Mouse (Mus musculus): ENCODE results near the gene Gabrb3.
A peak's percentile ranks its signal among the peaks of the same experiment; 100 is the strongest.

Gabrb3 gene

GRCm38 (mm10) chr7:57419392-57419791, at the start of gene Gabrb3:
TSS of gene Gabrb3 (plus strand) at chr7:57419692.
- no peak for DNase-seq (ENCODE audit: low read depth, low spot score)

DNA sequence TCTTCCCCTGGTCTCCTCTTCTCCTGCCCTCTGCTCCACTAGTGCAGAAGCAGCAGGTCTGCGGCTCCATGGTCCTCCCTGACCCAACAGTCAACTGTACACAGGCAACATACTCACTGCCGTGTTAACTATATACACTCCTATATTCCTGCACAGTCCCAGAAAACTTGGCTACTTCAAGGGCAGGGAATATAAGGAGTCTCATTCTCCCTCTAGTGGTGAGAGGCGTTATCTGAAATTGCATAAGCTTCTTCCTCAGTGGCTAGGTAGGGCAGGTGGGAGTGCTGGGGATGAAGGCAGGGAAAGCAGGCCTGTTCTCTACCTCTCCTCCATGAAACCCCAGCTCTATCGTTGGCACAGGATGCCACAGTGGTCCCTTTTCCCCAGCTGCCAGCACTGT, 35.4 kb upstream of the Gabrb3 start:
- no peak for DNase-seq (ENCODE audit: low read depth, low spot score)

GRCm38 (mm10) chr7:57386517-57387340, 32.8 kb upstream of the Gabrb3 start, which contains the start of gene Gabrg3:
TSS of gene Gabrg3 (minus strand) at chr7:57387188.
- DNase-seq (ENCODE audit: low read depth, low spot score), result no peak

DNA sequence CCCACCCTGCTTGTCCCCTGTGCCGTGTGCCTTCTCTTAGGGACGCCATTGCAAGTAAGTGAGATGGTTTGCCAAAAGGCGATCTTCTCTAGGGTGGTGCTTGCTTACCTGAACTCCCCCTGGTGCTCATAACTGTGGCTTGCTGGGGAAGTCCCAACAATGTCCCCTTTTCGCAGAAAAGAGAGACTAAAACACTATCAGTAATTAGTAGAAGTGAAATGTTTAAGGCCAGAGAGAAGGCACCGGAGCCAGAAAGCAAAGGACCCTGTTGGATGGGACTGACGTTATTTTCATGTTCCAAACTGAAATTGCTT, 32.2 kb upstream of the Gabrb3 start:
- DNase-seq (ENCODE audit: low read depth, low spot score), result no peak

DNA sequence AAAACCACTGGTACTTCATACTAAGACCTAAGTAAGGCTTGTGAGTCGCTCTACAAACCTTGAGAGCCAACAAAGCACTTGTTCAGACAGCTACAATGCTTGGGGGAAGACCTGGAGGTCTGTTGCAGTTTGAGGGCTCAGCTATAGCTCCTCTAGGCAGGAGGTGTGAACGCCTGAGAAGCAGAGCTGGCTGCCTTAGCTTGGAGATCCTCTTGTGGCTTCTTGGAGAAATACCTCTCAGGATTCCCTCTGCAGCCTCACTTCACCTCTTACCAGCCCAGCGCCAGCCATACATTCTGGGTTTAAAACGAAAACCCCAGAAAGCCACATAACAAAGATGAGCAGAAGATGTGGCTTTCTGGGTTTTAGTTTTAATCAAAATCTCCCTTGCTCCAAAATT, 29.4 kb upstream of the Gabrb3 start:
- DNase-seq (ENCODE audit: low read depth, low spot score), result no peak

GRCm38 (mm10) chr7:57393551-57393950, 25.9 kb upstream of the Gabrb3 start:
- DNase-seq (ENCODE audit: low read depth, low spot score), result no peak

GRCm38 (mm10) chr7:57411163-57411562, 8.3 kb upstream of the Gabrb3 start:
- DNase-seq (ENCODE audit: low read depth, low spot score), result no peak

- DNase-seq (ENCODE audit: low read depth, low spot score), result no peak
Observed at GRCm38 (mm10) chr7:57412896-57413295, 6.6 kb upstream of the Gabrb3 start.

DNA sequence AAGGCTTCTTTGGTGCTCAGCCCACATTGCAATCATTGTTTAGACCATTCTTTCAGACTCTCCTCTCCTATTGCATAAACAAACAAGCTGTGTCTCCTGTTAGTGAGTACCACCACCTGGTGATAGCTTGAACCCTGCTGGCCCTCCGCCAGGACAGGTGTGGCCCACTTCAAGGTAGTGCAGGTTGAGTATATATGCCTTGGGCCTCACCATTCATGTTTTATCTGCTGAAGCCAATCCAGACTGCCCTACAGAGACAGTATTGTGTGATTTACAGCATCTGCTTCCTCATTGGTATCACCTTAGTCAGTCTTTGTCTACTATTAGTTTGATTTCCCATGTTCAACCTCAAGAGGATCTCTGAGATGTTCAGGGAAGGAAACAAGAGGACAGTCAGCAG, 1.6 kb downstream of the Gabrb3 start:
- DNase-seq (ENCODE audit: low read depth, low spot score), result no peak

DNA sequence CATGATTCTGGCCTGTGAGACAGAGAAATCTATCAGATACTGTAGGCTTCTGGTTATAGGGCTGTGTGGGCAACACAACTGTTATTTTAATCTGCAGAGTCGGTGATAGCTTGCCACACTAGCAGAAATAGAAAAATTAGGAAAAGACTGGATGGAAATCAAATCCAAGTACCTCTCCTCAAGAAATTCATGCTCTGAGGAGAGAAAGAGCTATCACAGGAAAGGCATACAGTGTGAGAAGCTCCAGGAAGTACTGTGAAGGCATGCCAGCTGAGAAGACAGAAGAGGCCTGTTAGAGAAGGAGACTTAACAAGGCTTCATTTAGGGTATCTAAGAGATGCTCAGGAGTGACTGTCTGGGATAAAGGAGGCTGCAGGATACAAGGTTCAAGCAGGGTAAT, 3.2 kb downstream of the Gabrb3 start:
- no peak for DNase-seq (ENCODE audit: low read depth, low spot score)

DNA sequence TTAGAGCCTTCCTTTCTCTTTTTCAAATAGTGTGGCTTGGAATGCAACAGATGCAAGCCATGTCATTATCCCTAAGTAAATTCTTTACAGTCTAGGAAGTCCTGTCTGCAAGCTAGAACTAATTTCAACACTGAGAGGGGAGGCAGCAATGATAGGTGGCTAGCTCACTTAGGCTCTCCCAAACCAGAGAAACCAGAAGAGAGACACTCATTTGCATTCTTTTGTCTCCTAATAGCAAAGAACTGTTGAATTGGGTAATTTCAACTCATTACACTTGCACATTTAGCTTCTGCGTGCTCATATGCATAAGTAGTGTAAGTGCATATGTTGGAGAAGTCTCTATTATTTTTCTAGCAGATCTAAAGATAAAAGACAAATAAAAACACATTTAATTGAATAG, 28.7 kb downstream of the Gabrb3 start:
- DNase-seq (ENCODE audit: low read depth, low spot score), result no peak

- DNase-seq (ENCODE audit: low read depth, low spot score), result no peak
Observed at GRCm38 (mm10) chr7:57460354-57460753, 40.9 kb downstream of the Gabrb3 start.

- no peak for DNase-seq (ENCODE audit: low read depth, low spot score)
Observed at GRCm38 (mm10) chr7:57471316-57471715, 51.8 kb downstream of the Gabrb3 start.

- DNase-seq (ENCODE audit: low read depth, low spot score), result no peak
Observed at GRCm38 (mm10) chr7:57473811-57474525, 54.5 kb downstream of the Gabrb3 start.

DNA sequence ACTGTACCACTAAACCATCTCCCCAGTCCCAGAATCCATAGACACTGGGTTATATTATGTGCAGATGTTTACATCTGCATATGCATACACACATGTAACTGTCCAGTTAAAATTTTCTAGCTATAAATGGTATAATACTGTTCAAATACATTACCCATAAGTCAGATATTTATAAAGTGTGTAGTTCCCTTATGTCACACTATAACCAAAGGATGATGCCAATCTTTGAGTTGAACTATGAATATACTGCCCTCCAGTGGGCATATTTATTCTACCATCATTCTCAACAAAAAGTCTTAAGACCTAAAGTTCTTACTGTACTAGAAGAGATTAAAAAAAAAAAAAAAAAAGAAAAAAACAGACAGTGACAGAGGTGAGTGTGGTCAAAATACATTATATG, 63.4 kb downstream of the Gabrb3 start:
- DNase-seq (ENCODE audit: low read depth, low spot score), result no peak

DNA sequence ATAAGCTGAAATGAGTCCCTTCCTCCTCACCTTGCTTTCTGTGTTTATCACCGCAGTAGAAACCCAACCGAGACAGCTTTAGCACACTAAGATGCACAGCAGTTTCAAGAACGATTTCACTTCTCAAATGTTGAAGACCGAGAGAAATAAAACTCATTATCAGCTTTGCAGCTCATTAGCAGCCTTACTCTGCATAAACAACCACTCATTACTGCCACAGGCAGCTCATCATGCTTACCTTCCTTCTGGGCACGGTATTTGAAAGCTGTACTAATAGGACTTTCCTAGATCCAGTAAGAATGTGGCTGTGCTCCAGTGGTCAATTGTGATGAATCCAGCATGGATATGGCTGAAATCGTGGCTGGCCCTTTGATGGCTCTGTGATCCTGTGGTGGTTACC, 67.4 kb downstream of the Gabrb3 start:
- no peak for DNase-seq (ENCODE audit: low read depth, low spot score)

DNA sequence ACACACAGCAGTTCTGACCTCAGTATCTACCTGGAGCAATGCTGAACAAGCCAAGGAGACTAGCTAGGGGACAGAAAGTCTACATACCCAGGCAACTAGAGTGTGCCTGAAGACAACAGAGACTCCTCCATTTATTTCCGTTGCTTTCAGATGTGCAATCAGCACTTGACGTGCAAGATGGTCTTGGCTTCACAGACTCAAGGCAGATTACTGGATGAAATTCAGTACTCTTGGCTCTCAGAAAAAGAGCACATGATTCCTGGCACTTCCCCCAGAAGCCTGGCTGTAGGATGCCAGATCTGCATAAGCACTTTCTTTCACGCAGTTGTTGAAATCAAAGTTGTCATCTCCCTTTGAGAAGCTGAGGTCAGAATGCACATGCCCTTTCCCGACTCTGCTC, 72.3 kb downstream of the Gabrb3 start:
- peak; percentile 4 for DNase-seq (ENCODE audit: low read depth, low spot score)

GRCm38 (mm10) chr7:57502809-57503208, 83.3 kb downstream of the Gabrb3 start:
- DNase-seq (ENCODE audit: low read depth, low spot score), result no peak

- DNase-seq (ENCODE audit: low read depth, low spot score), result no peak
Observed at GRCm38 (mm10) chr7:57508860-57509632, 89.6 kb downstream of the Gabrb3 start.

- no peak for DNase-seq (ENCODE audit: low read depth, low spot score)
Observed at GRCm38 (mm10) chr7:57509681-57510141, 90.2 kb downstream of the Gabrb3 start, which contains the start of gene Gabra5. TSS of gene Gabra5 (minus strand) at chr7:57510059.

DNA sequence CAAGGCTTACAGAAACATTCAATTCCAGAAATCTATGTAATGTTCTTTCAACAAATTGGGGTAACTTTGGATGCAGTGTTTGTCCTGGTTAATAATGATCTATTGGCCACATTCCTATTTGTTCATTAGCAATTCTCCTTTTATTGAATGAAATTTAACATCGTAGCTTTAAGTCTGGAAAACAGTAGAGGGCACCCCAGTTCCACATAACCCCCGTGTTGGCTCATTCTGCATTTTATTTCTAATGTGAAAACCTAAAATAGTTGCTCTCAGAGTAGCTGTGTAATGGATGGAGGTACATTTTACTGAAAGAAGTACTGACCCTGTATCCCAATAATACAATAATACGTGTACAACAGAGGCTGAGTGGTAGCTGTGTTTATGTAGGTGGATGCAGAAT, 93.5 kb downstream of the Gabrb3 start:
- DNase-seq (ENCODE audit: low read depth, low spot score), result no peak

GRCm38 (mm10) chr7:57529451-57529850, 110.0 kb downstream of the Gabrb3 start:
- DNase-seq (ENCODE audit: low read depth, low spot score), result no peak
